ENCODE assay signal across 26 mouse cellular contexts in genomic region chr8:126864314-126864948, GRCm38 (mm10).
DNase-seq lines count a peak whose midpoint lies in the region; ATAC-seq lines count a peak whose summit lies in the region.
"Had no signal": no experiment of that assay in that cellular context is flagged by ENCODE, and none has a peak within 500 bp of the region (broad histone marks: within the 10 kb centered on the region; RNA-seq: fewer than 3 reads in every experiment).

No protein-coding gene starts in this region.

- DNase-seq in CD4-positive, CD25-positive, alpha-beta regulatory T cell, adult 2 months (ENCODE audit: low read depth, low spot score), result peak; percentile 69
- DNase-seq in CD4-positive helper T cell, adult 2 months (ENCODE audit: low read depth, low spot score), result peak; percentile 52
- no peak for DNase-seq in heart, postnatal 4 days
- no peak for DNase-seq in limb, embryonic 10.5 days (ENCODE audit: low spot score)
- DNase-seq: adrenal gland, postnatal 10 days; adrenal gland, postnatal 36 days; cerebellum, adult 11 months; cerebellum, adult 2 months; cerebellum, adult 9-11 months; cerebellum, postnatal 25 days; gastrocnemius, postnatal 10 days; gastrocnemius, postnatal 36 days; heart, adult 2 months; heart, postnatal 14 days had no signal

- no peak overlapping the region for H3K4me3 ChIP-seq in macrophage (ENCODE audit: inconsistent target)
- no peak overlapping the region for H3K4me3 ChIP-seq in limb, embryonic 10.5 days
- H3K4me3 ChIP-seq: embryonic facial prominence, embryonic 12.5 days; embryonic facial prominence, embryonic 15.5 days; forebrain, embryonic 12.5 days; forebrain, embryonic 15.5 days; heart, adult 2 months; heart, embryonic 10.5 days; heart, embryonic 13.5 days; hindbrain, embryonic 12.5 days; hindbrain, embryonic 15.5 days; intestine, embryonic 15.5 days had no signal

- no peaks in the 10 kb centered on the region for H3K79me2 ChIP-seq in macrophage (ENCODE audit: inconsistent target)

- 98% methylated on average over 8 of the region's 10 CpGs for WGBS in macrophage (ENCODE audit: missing documents)
- 91% methylated on average over 10 of the region's 10 CpGs for WGBS in limb, embryonic 10.5 days

- H3K27me3 ChIP-seq in limb, embryonic 10.5 days (ENCODE audit: low read depth, poor library complexity, severe bottlenecking), result no peaks in the 10 kb centered on the region
- H3K27me3 ChIP-seq: embryonic facial prominence, embryonic 12.5 days; embryonic facial prominence, embryonic 15.5 days; forebrain, embryonic 12.5 days; forebrain, embryonic 15.5 days; heart, embryonic 13.5 days; hindbrain, embryonic 12.5 days; hindbrain, embryonic 15.5 days; intestine, embryonic 15.5 days; Patski had no signal

- no peak for ATAC-seq in CD4-positive, CD25-positive, alpha-beta regulatory T cell, adult 4 months
- ATAC-seq: forebrain, embryonic 15.5 days; intestine, embryonic 15.5 days; Patski had no signal

- peak overlapping the region; percentile 100 for H3K27ac ChIP-seq in macrophage
- no peak overlapping the region for H3K27ac ChIP-seq in limb, embryonic 10.5 days
- H3K27ac ChIP-seq: embryonic facial prominence, embryonic 12.5 days; embryonic facial prominence, embryonic 15.5 days; forebrain, embryonic 12.5 days; forebrain, embryonic 15.5 days; heart, adult 2 months; heart, embryonic 10.5 days; heart, embryonic 13.5 days; hindbrain, embryonic 12.5 days; hindbrain, embryonic 15.5 days; intestine, embryonic 15.5 days had no signal

- H3K9me3 ChIP-seq in limb, embryonic 10.5 days (replicated peaks), result no peaks in the 10 kb centered on the region
- H3K9me3 ChIP-seq: embryonic facial prominence, embryonic 12.5 days; embryonic facial prominence, embryonic 15.5 days; forebrain, embryonic 12.5 days; forebrain, embryonic 15.5 days; heart, embryonic 10.5 days; heart, embryonic 13.5 days; hindbrain, embryonic 12.5 days; hindbrain, embryonic 15.5 days; intestine, embryonic 15.5 days had no signal

- peaks cover 4% of the 10 kb centered on the region; the same call in 1 of the 2 replicates for H3K4me1 ChIP-seq in limb, embryonic 10.5 days
- H3K4me1 ChIP-seq: embryonic facial prominence, embryonic 12.5 days; forebrain, embryonic 12.5 days; forebrain, embryonic 15.5 days; heart, embryonic 13.5 days; hindbrain, embryonic 12.5 days; hindbrain, embryonic 15.5 days had no signal

- no peaks in the 10 kb centered on the region for H3K36me3 ChIP-seq in macrophage (ENCODE audit: inconsistent target)
- no peaks in the 10 kb centered on the region for H3K36me3 ChIP-seq in limb, embryonic 10.5 days
- H3K36me3 ChIP-seq: embryonic facial prominence, embryonic 12.5 days; embryonic facial prominence, embryonic 15.5 days; forebrain, embryonic 12.5 days; forebrain, embryonic 15.5 days; heart, embryonic 10.5 days; heart, embryonic 13.5 days; hindbrain, embryonic 12.5 days; hindbrain, embryonic 15.5 days; intestine, embryonic 15.5 days had no signal

Comparison
In these comparisons a context has a peak if more than half of its experiments do, and no peak if none do; other contexts are left out.
1. DNase-seq: peak in CD4-positive, CD25-positive, alpha-beta regulatory T cell, adult 2 months (single experiment) and CD4-positive helper T cell, adult 2 months (single experiment); none in heart, postnatal 4 days (single experiment) and limb, embryonic 10.5 days (single experiment).